Mouse (Mus musculus) brain, embryonic 14.5 days (tissue): Measurements from ENCODE around the gene Ssb. TPM values are rescaled to one million over a fixed set of nuclear protein-coding genes. Genes with fewer than 3 reads are reported as not detected.
"Not testable (repeated sequence)": the region's sequence is repeated elsewhere in the genome, so short reads cannot be mapped to it uniquely, and the experiment has no call there.

Source experiments
- DNase-seq: peaks from one replicate; pipeline ENCODE4 v3.0.0-alpha.2; 2011; ENCODE audit warnings: low read depth
- CTCF ChIP-seq: fragments of 200-500 bp; IDR thresholded peaks from 2 replicates; pipeline ENCODE4 v1.5.1; 2012; ENCODE audit warnings: inconsistent platforms, mild to moderate bottlenecking, moderate library complexity, borderline replicate concordance; ENCODE audit not compliant: insufficient read depth, insufficient read length; ENCODE audit errors: extremely low read depth
- POLR2A ChIP-seq: fragments of 200-500 bp; IDR thresholded peaks from 2 replicates; pipeline ENCODE4 v1.6.1; 2012; ENCODE audit warnings: mild to moderate bottlenecking, inconsistent platforms, borderline replicate concordance; ENCODE audit not compliant: poor library complexity, insufficient read depth, insufficient read length, severe bottlenecking; ENCODE audit errors: extremely low read depth
- polyA plus RNA-seq: library from polyadenylated mRNA; depleted of rRNA; stranded (reverse); fragments of >200 nt; gene quantifications from 2 replicates; pipeline ENCODE4 v1.2.3, GENCODE M21; 2012; rRNA removed

Gene Ssb
- polyA plus RNA-seq, 1 experiment = 119 TPM

- DNase-seq = no peak
- no peak for TF ChIP-seq POLR2A
- TF ChIP-seq CTCF = no peak
These were observed 42.2 kb downstream of the Ssb start for GRCm38 (mm10) chr2:69903541-69903940.

GRCm38 (mm10) chr2:69907394-69907793 lies 46.0 kb downstream of the Ssb start:
- DNase-seq = not testable (repeated sequence)

GRCm38 (mm10) chr2:69912801-69913200 lies 51.4 kb downstream of the Ssb start:
- TF ChIP-seq CTCF (no peak), POLR2A (no peak)
- no peak for DNase-seq

GRCm38 (mm10) chr2:69917301-69917700 lies 55.9 kb downstream of the Ssb start:
- TF ChIP-seq CTCF (no peak), POLR2A (no peak)
- DNase-seq = no peak

Other genes with a start within 250 kb of the Ssb start
- 18.8 and 19.5 TPM in 2 replicates for gene Bbs5, start 214.4 kb upstream of the Ssb start, polyA plus RNA-seq
- 0.38 and 0.44 TPM in 2 replicates for gene Klhl41, start 191.4 kb upstream of the Ssb start, polyA plus RNA-seq
- 14.4 and 14.9 TPM in 2 replicates for gene Fastkd1, start 148.0 kb upstream of the Ssb start, polyA plus RNA-seq
- 20.4 and 24.2 TPM in 2 replicates for gene Ppig, start 139.0 kb upstream of the Ssb start, polyA plus RNA-seq
- 2.1 and 3.5 TPM in 2 replicates for gene Ccdc173, start 72.0 kb upstream of the Ssb start, polyA plus RNA-seq
- 46.7 and 51.7 TPM in 2 replicates for gene Phospho2, start 71.9 kb upstream of the Ssb start, polyA plus RNA-seq
- gene Klhl23, start 39.6 kb upstream of the Ssb start, polyA plus RNA-seq = 39.4 and 56.3 TPM in 2 replicates
- 8.9 and 9.4 TPM in 2 replicates for gene Mettl5, start 24.1 kb downstream of the Ssb start, polyA plus RNA-seq
- gene Ubr3, start 35.7 kb downstream of the Ssb start, polyA plus RNA-seq = 45.2 and 53.9 TPM in 2 replicates
- 0.33 and 0.46 TPM in 2 replicates for gene Myo3b, start 177.6 kb downstream of the Ssb start, polyA plus RNA-seq